Mouse (Mus musculus): ENCODE data around the gene Nif3l1. TPM values are rescaled to one million over a fixed set of nuclear protein-coding genes. Genes with fewer than 3 reads are reported as not detected.

Nif3l1 gene
- polyA plus RNA-seq, 1 experiment = not detected

DNA sequence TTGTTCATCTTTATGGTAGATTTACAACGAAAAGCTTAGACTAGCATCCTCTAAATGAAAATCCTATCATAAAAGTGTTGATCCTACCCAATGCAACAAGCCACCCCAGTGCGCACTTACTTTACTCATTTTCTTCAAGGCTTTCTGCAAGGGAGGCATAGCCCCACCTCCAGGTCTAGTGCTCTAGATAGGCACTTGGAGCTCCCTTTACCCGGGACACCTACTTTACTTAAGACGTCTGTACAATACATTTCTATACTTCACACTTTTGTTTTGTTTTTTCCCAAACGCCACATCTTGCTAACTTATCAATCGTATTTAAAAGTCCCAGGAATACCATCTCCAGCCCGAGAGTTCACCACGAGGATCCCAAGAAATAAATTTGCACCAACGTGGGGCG, 260 bp upstream of the Nif3l1 start:
- WGBS = 9% methylated on average over 10 of the region's 10 CpGs
- H3K4me3 ChIP-seq (ENCODE audit: insufficient read depth, low read depth, low read length) = peak overlapping the region; percentile 85
- H3K4me1 ChIP-seq (ENCODE audit: control insufficient read depth, insufficient read depth, low read length) = peaks cover 2% of the 10 kb centered on the region; the same call in 1 of the 2 replicates
- H3K27ac ChIP-seq (ENCODE audit: insufficient read depth, low read depth, low read length) = no peak overlapping the region
- TF ChIP-seq POLR2A (IDR thresholded peaks at IDR 0.05; ENCODE audit: insufficient read depth, low read depth, low read length) (no peak), CTCF (IDR thresholded peaks at IDR 0.05; ENCODE audit: insufficient read depth, low read depth, low read length) (no peak)

DNA sequence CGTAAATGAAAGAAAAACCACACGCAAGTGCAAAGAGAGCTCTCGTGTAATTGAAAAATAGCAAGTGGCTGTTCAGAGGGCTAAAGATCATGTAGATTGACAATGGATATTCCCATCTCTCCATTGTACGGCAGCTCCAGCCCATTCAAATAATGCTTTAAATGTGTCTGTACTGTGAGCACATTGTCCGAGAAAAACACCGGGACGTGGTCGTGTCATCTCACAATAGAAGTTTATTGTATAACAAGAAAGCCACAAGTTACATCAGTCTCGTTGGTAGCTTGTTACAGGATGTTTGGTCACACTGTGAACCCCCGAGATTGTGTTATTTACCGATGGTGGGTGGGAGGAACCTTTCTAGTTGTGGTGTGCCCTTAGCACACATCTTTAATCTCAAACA, 910 bp downstream of the Nif3l1 start:
- Histone ChIP-seq H3K27ac (ENCODE audit: insufficient read depth, low read depth, low read length) (peak overlapping the region; percentile 59), H3K4me1 (ENCODE audit: control insufficient read depth, insufficient read depth, low read length) (peaks cover 2% of the 10 kb centered on the region; the same call in 1 of the 2 replicates), H3K4me3 (ENCODE audit: insufficient read depth, low read depth, low read length) (peak overlapping the region; percentile 85)
- under 1% methylated on average over 11 of the region's 11 CpGs for WGBS
- TF ChIP-seq CTCF (IDR thresholded peaks at IDR 0.05; ENCODE audit: insufficient read depth, low read depth, low read length) (no peak), POLR2A (IDR thresholded peaks at IDR 0.05; ENCODE audit: insufficient read depth, low read depth, low read length) (no peak)

DNA sequence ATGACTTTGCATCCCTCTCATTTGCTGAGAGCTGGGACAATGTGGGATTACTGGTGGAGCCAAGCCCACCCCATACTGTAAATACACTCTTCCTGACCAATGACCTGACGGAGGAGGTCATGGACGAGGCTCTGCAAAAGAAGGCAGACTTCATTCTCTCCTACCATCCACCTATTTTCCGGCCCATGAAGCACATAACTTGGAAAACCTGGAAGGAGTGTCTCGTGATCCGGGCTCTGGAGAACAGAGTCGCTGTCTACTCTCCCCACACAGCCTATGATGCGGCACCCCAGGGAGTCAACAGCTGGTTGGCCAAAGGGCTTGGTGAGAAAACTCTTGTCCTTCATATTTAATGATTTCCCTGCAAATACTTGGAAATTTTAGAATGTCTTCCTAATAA, 2.8 kb downstream of the Nif3l1 start:
- Histone ChIP-seq H3K4me1 (ENCODE audit: control insufficient read depth, insufficient read depth, low read length) (peaks cover 2% of the 10 kb centered on the region; the same call in 1 of the 2 replicates), H3K27ac (ENCODE audit: insufficient read depth, low read depth, low read length) (no peak overlapping the region), H3K4me3 (ENCODE audit: insufficient read depth, low read depth, low read length) (no peak overlapping the region)
- TF ChIP-seq POLR2A (IDR thresholded peaks at IDR 0.05; ENCODE audit: insufficient read depth, low read depth, low read length) (no peak), CTCF (IDR thresholded peaks at IDR 0.05; ENCODE audit: insufficient read depth, low read depth, low read length) (no peak)
- WGBS = 95% methylated on average over 7 of the region's 7 CpGs

DNA sequence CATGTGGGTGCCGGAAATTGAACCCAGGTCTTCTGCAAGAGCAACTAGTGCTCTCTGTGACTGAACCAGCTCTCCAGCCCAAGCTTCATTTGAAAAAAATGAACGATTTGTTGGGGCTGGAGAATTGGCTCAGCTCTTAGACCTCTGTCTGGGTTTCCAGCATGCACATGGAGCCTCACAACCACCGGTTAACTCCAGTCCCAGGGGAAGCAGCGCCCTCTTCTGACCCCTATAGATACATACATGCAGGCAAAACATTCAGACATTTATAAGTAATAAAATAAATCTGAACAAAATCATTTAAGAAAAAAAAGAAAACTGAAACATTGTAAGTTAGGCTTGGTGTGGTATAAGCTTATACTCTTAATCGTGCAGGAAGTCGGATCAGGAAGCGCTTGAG, 3.4 kb downstream of the Nif3l1 start:
- TF ChIP-seq POLR2A (IDR thresholded peaks at IDR 0.05; ENCODE audit: insufficient read depth, low read depth, low read length) (no peak), CTCF (IDR thresholded peaks at IDR 0.05; ENCODE audit: insufficient read depth, low read depth, low read length) (no peak)

DNA sequence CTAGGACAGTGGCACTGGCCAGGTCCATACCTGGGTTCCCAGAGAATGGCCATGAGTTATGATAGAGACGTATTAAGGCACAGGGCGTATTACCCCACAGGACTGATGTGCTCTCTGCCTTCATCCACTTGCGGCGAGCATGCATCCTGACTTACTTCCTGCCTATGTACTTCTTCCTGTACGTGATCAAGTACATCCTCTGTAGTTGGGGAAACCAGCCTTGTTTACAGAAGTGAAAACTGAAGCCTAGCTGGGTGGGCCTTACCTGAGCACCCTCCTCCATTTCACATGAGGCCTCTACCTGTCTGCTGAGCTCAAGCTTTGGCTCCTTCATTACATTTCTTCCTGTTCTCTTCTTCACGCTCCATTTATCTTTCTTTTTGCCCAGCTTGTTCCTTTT, 9.4 kb downstream of the Nif3l1 start:
- Histone ChIP-seq H3K27ac (ENCODE audit: insufficient read depth, low read depth, low read length) (no peak overlapping the region), H3K4me1 (ENCODE audit: control insufficient read depth, insufficient read depth, low read length) (no peaks in the 10 kb centered on the region), H3K4me3 (ENCODE audit: insufficient read depth, low read depth, low read length) (no peak overlapping the region)
- TF ChIP-seq POLR2A (IDR thresholded peaks at IDR 0.05; ENCODE audit: insufficient read depth, low read depth, low read length) (no peak), CTCF (IDR thresholded peaks at IDR 0.05; ENCODE audit: insufficient read depth, low read depth, low read length) (no peak)
- WGBS = 94% methylated on average over 6 of the region's 6 CpGs

More for the DNA sequence above, 3.4 kb downstream of the Nif3l1 start:
- H3K27ac ChIP-seq (ENCODE audit: insufficient read depth, low read depth, low read length) = no peak overlapping the region
- peaks cover 2% of the 10 kb centered on the region; the same call in 1 of the 2 replicates for H3K4me1 ChIP-seq (ENCODE audit: control insufficient read depth, insufficient read depth, low read length)
- H3K4me3 ChIP-seq (ENCODE audit: insufficient read depth, low read depth, low read length) = no peak overlapping the region
- 91% methylated on average over 7 of the region's 7 CpGs for WGBS

DNA sequence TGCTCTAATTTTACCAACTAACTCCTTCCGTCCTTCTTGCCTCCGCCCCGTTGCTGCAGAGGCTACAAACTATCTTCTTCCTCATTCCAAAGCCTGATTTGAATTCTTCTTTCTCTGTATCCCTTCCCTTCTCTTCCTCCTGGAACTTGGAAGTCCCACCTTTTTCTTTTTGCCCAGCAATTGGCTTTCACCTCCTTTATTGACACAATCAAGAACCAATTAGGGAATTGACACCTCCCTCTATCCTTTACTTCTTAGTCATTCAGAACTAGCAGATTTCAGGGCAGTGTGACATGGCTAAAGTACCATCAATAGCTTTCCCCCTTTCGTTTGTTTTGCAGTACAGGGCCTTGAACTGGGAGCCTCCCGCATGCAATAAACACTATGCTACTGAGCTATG, 13.2 kb downstream of the Nif3l1 start:
- Histone ChIP-seq H3K27ac (ENCODE audit: insufficient read depth, low read depth, low read length) (no peak overlapping the region), H3K4me3 (ENCODE audit: insufficient read depth, low read depth, low read length) (no peak overlapping the region), H3K4me1 (ENCODE audit: control insufficient read depth, insufficient read depth, low read length) (no peaks in the 10 kb centered on the region)
- WGBS = 90% methylated on average over 5 of the region's 5 CpGs
- TF ChIP-seq CTCF (IDR thresholded peaks at IDR 0.05; ENCODE audit: insufficient read depth, low read depth, low read length) = no peak
- TF ChIP-seq POLR2A (IDR thresholded peaks at IDR 0.05; ENCODE audit: insufficient read depth, low read depth, low read length) = no peak

DNA sequence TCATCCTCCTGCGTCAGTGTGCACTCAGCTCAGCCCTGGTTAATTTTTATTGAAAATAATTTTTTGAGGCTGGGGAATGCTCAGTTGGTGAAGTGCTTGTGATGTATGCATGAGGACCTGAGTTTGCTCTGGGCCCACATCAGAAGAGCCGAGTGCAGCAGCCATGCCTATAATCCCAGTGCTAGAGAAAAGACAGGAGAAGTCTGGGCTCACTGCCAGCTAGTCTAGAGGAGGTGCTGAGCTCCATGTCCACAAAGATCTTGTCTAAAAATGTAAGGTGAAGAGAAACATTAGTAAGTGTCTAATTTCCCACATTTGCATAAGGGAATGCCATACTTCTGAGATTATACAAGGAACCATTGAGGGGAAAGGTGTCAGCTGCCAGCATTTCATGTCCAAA, 13.9 kb downstream of the Nif3l1 start:
- H3K4me1 ChIP-seq (ENCODE audit: control insufficient read depth, insufficient read depth, low read length) = no peaks in the 10 kb centered on the region
- WGBS = 59% methylated on average over 2 of the region's 2 CpGs
- no peak overlapping the region for H3K27ac ChIP-seq (ENCODE audit: insufficient read depth, low read depth, low read length)
- H3K4me3 ChIP-seq (ENCODE audit: insufficient read depth, low read depth, low read length) = no peak overlapping the region
- no peak for TF ChIP-seq POLR2A (IDR thresholded peaks at IDR 0.05; ENCODE audit: insufficient read depth, low read depth, low read length)
- no peak for TF ChIP-seq CTCF (IDR thresholded peaks at IDR 0.05; ENCODE audit: insufficient read depth, low read depth, low read length)

DNA sequence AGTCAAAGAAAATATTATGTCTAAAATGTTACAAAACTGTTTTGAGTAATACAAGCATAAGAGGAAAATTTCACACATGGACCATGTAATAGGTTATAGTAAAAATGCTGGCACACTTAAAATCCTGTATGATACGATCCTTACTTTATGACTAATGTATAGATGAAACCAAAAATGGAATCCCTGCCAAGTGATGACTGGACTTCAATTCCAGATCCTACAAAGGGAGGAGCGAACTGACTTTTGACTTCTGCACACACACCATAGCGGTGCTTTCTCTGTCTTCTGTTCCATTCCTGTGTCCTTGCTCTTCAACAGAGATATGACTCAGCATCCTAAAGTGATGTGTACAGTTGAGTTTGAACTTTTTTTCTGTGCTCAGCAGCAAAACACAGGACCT, 15.6 kb downstream of the Nif3l1 start:
- H3K27ac ChIP-seq (ENCODE audit: insufficient read depth, low read depth, low read length) = no peak overlapping the region
- 94% methylated on average over 3 of the region's 3 CpGs for WGBS
- H3K4me1 ChIP-seq (ENCODE audit: control insufficient read depth, insufficient read depth, low read length) = no peaks in the 10 kb centered on the region
- no peak for TF ChIP-seq CTCF (IDR thresholded peaks at IDR 0.05; ENCODE audit: insufficient read depth, low read depth, low read length)
- TF ChIP-seq POLR2A (IDR thresholded peaks at IDR 0.05; ENCODE audit: insufficient read depth, low read depth, low read length) = no peak
- H3K4me3 ChIP-seq (ENCODE audit: insufficient read depth, low read depth, low read length) = no peak overlapping the region

DNA sequence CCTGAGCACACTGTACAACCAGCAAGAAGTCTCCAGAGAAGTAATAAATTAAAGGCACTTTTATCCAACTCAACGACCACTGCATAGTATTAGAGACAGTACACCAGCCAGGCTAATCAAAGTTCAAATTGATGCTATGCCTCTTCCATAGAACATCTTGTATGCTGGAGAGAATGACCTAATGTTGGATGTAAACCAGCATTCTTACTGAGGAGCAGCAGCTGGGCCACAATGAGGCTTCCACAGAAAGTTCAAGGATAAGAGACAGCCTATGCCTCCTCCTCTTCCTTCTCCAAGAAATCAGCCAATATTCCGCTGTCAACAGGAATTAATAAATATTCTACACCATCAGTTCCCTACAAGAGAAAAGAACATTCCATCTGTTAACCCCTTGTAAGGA, 19.0 kb downstream of the Nif3l1 start:
- no peak overlapping the region for H3K27ac ChIP-seq (ENCODE audit: insufficient read depth, low read depth, low read length)
- no peak for TF ChIP-seq POLR2A (IDR thresholded peaks at IDR 0.05; ENCODE audit: insufficient read depth, low read depth, low read length)
- no peak for TF ChIP-seq CTCF (IDR thresholded peaks at IDR 0.05; ENCODE audit: insufficient read depth, low read depth, low read length)

DNA sequence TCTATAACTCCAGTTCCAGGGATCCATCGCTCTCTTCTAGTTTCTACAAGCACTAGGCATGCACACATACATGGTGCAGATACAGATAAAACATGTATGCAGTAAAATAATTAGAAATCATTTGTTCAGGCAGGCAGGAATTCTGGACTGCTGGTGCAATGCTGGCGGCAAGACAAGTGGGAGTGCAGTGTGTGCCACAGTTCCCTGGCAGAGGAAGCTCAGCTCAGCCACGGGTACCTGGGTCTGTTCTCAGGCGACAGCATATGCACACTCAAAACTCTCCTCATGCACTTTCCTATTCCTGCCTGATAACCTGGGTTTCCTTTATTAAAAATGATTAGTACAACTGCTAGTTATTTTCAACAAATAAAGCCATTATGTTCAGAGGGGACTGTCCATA, 20.1 kb downstream of the Nif3l1 start:
- Histone ChIP-seq H3K4me3 (ENCODE audit: insufficient read depth, low read depth, low read length) (no peak overlapping the region), H3K27ac (ENCODE audit: insufficient read depth, low read depth, low read length) (no peak overlapping the region), H3K4me1 (ENCODE audit: control insufficient read depth, insufficient read depth, low read length) (no peaks in the 10 kb centered on the region)
- WGBS = 89% methylated on average over 4 of the region's 4 CpGs
- no peak for TF ChIP-seq POLR2A (IDR thresholded peaks at IDR 0.05; ENCODE audit: insufficient read depth, low read depth, low read length)
- no peak for TF ChIP-seq CTCF (IDR thresholded peaks at IDR 0.05; ENCODE audit: insufficient read depth, low read depth, low read length)

More for the DNA sequence above, 19.0 kb downstream of the Nif3l1 start:
- WGBS = 73% methylated on average over 2 of the region's 2 CpGs
- Histone ChIP-seq H3K4me1 (ENCODE audit: control insufficient read depth, insufficient read depth, low read length) (no peaks in the 10 kb centered on the region), H3K4me3 (ENCODE audit: insufficient read depth, low read depth, low read length) (no peak overlapping the region)

Data from olfactory bulb, adult 2 months (tissue).